Mouse (Mus musculus): ENCODE measurements at regions not wholly inside any gene's neighbourhood (a gene's known extent, or its start where the extent isn't known, plus 50 kb on each side); places are given as distances from the start of the nearest gene placed in this dataset.

DNA sequence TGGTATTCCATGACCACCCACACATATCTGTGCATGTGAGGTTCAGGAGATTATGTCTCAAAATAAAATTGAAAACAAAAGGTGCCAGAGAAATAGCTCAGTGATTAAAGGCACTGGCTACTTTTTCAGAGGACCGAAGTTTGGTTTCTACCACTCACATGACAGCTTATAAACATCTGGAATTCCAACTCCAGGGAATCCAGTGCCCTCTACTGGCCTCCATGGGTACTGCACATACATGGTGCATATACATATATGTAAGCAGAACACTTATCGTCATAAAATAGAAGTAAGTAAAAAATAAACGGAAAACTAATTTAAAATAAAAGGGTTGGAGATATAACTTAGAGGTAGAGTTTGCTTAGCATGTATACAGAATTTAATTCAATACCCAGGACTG lies 288.9 kb upstream of the Reg3g start:
- Histone ChIP-seq H3K4me2 (ENCODE audit: low read depth, low read length) (no peak overlapping the region), H3K36me3 (replicated peaks; ENCODE audit: control insufficient read depth, insufficient read depth, low read depth, low read length) (no peaks in the 10 kb centered on the region), H3K4me1 (ENCODE audit: control insufficient read depth, insufficient read depth, low read length) (no peaks in the 10 kb centered on the region), H3K9ac (replicated peaks; ENCODE audit: low read length) (no peak overlapping the region), H3K27me3 (ENCODE audit: control insufficient read depth, insufficient read depth, low read length) (no peaks in the 10 kb centered on the region), H3K27ac (replicated peaks; ENCODE audit: low read depth, low read length) (no peak overlapping the region), H3K9me3 (replicated peaks; ENCODE audit: control insufficient read depth, low read length) (no peaks in the 10 kb centered on the region), H3K4me3 (ENCODE audit: low read depth, low read length) (no peak overlapping the region)
- 84% methylated on average over 3 of the region's 3 CpGs for WGBS
- DNase-seq (ENCODE audit: low spot score) (no peak), ATAC-seq (replicated peaks; ENCODE audit: insufficient number of reproducible peaks, low FRiP score, low TSS enrichment, low read depth) (no peak)

All from embryonic facial prominence, embryonic 11.5 days (tissue).